Mouse (Mus musculus): ENCODE results near the gene Zfp568. TPM values are rescaled to one million over a fixed set of nuclear protein-coding genes. Genes with fewer than 3 reads are reported as not detected.

Zfp568 gene
- polyA plus RNA-seq, 2 experiments: 23.8 to 26.2 TPM

- H3K9ac ChIP-seq (ENCODE audit: low read depth, low read length, severe bottlenecking): no peak overlapping the region
- no peak for ATAC-seq (ENCODE audit: low FRiP score, low read depth)
Observed at GRCm38 (mm10) chr7:30007601-30008000, 23.8 kb downstream of the Zfp568 start.

GRCm38 (mm10) chr7:30008020-30008690, 24.4 kb downstream of the Zfp568 start:
- Histone ChIP-seq H3K27me3 (ENCODE audit: control insufficient read depth, insufficient read depth, low read length) (no peaks in the 10 kb centered on the region), H3K4me1 (ENCODE audit: control insufficient read depth, insufficient read depth, low read length) (no peaks in the 10 kb centered on the region), H3K27ac (replicated peaks; ENCODE audit: low read depth, low read length) (peak overlapping the region; percentile 61), H3K36me3 (ENCODE audit: control insufficient read depth, insufficient read depth, low read length) (peaks cover 56% of the 10 kb centered on the region), H3K4me3 (replicated peaks; ENCODE audit: low read length) (no peak overlapping the region), H3K9ac (ENCODE audit: low read depth, low read length, severe bottlenecking) (no peak overlapping the region), H3K9me3 (ENCODE audit: control insufficient read depth, low read length) (no peaks in the 10 kb centered on the region), H3K4me2 (replicated peaks; ENCODE audit: low read depth, low read length, severe bottlenecking) (no peak overlapping the region)
- 65% methylated on average over 6 of the region's 6 CpGs for whole genome bisulfite sequencing
- no peak for TF ChIP-seq POLR2A (IDR thresholded peaks at IDR 0.05; ENCODE audit: borderline replicate concordance, extremely low read depth, insufficient read depth, insufficient read length)
- ATAC-seq (ENCODE audit: low FRiP score, low read depth) (peak; percentile 45), DNase-seq (ENCODE audit: low spot score) (peak; percentile 72)

More at GRCm38 (mm10) chr7:30007601-30008000, 23.8 kb downstream of the Zfp568 start:
- Histone ChIP-seq H3K27ac (replicated peaks; ENCODE audit: low read depth, low read length) (peak overlapping the region; percentile 61), H3K4me2 (replicated peaks; ENCODE audit: low read depth, low read length, severe bottlenecking) (no peak overlapping the region), H3K9me3 (ENCODE audit: control insufficient read depth, low read length) (no peaks in the 10 kb centered on the region), H3K27me3 (ENCODE audit: control insufficient read depth, insufficient read depth, low read length) (no peaks in the 10 kb centered on the region), H3K36me3 (ENCODE audit: control insufficient read depth, insufficient read depth, low read length) (peaks cover 60% of the 10 kb centered on the region), H3K4me3 (replicated peaks; ENCODE audit: low read length) (no peak overlapping the region), H3K4me1 (ENCODE audit: control insufficient read depth, insufficient read depth, low read length) (no peaks in the 10 kb centered on the region)
- no peak for DNase-seq (ENCODE audit: low spot score)
- 74% methylated on average over 1 of the region's 1 CpGs for WGBS
- TF ChIP-seq POLR2A (IDR thresholded peaks at IDR 0.05; ENCODE audit: borderline replicate concordance, extremely low read depth, insufficient read depth, insufficient read length): no peak

GRCm38 (mm10) chr7:30009321-30010085, 25.7 kb downstream of the Zfp568 start:
- Histone ChIP-seq H3K4me1 (ENCODE audit: control insufficient read depth, insufficient read depth, low read length) (no peaks in the 10 kb centered on the region), H3K27me3 (ENCODE audit: control insufficient read depth, insufficient read depth, low read length) (no peaks in the 10 kb centered on the region), H3K9ac (ENCODE audit: low read depth, low read length, severe bottlenecking) (no peak overlapping the region), H3K27ac (replicated peaks; ENCODE audit: low read depth, low read length) (peak overlapping the region; percentile 61), H3K36me3 (ENCODE audit: control insufficient read depth, insufficient read depth, low read length) (peaks cover 61% of the 10 kb centered on the region), H3K4me3 (replicated peaks; ENCODE audit: low read length) (no peak overlapping the region), H3K9me3 (ENCODE audit: control insufficient read depth, low read length) (no peaks in the 10 kb centered on the region), H3K4me2 (replicated peaks; ENCODE audit: low read depth, low read length, severe bottlenecking) (no peak overlapping the region)
- peak; percentile 57 for DNase-seq (ENCODE audit: low spot score)
- 79% methylated on average over 21 of the region's 21 CpGs for WGBS
- ATAC-seq (ENCODE audit: low FRiP score, low read depth): peak; percentile 69
- TF ChIP-seq POLR2A (IDR thresholded peaks at IDR 0.05; ENCODE audit: borderline replicate concordance, extremely low read depth, insufficient read depth, insufficient read length): no peak

GRCm38 (mm10) chr7:30010551-30011195, 26.9 kb downstream of the Zfp568 start:
- Histone ChIP-seq H3K4me2 (replicated peaks; ENCODE audit: low read depth, low read length, severe bottlenecking) (no peak overlapping the region), H3K4me1 (ENCODE audit: control insufficient read depth, insufficient read depth, low read length) (no peaks in the 10 kb centered on the region), H3K4me3 (replicated peaks; ENCODE audit: low read length) (no peak overlapping the region), H3K27me3 (ENCODE audit: control insufficient read depth, insufficient read depth, low read length) (no peaks in the 10 kb centered on the region), H3K9ac (ENCODE audit: low read depth, low read length, severe bottlenecking) (no peak overlapping the region), H3K27ac (replicated peaks; ENCODE audit: low read depth, low read length) (peak overlapping the region; percentile 61; the same call in 1 of the 2 replicates), H3K9me3 (ENCODE audit: control insufficient read depth, low read length) (no peaks in the 10 kb centered on the region), H3K36me3 (ENCODE audit: control insufficient read depth, insufficient read depth, low read length) (peaks cover 62% of the 10 kb centered on the region)
- ATAC-seq (ENCODE audit: low FRiP score, low read depth) (no peak), DNase-seq (ENCODE audit: low spot score) (no peak)
- TF ChIP-seq POLR2A (IDR thresholded peaks at IDR 0.05; ENCODE audit: borderline replicate concordance, extremely low read depth, insufficient read depth, insufficient read length): no peak
- WGBS: 68% methylated on average over 10 of the region's 10 CpGs

- Histone ChIP-seq H3K4me1 (ENCODE audit: control insufficient read depth, insufficient read depth, low read length) (no peaks in the 10 kb centered on the region), H3K4me2 (replicated peaks; ENCODE audit: low read depth, low read length, severe bottlenecking) (no peak overlapping the region), H3K9me3 (ENCODE audit: control insufficient read depth, low read length) (no peaks in the 10 kb centered on the region), H3K36me3 (ENCODE audit: control insufficient read depth, insufficient read depth, low read length) (peaks cover 70% of the 10 kb centered on the region), H3K27ac (replicated peaks; ENCODE audit: low read depth, low read length) (no peak overlapping the region), H3K4me3 (replicated peaks; ENCODE audit: low read length) (no peak overlapping the region), H3K9ac (ENCODE audit: low read depth, low read length, severe bottlenecking) (no peak overlapping the region), H3K27me3 (ENCODE audit: control insufficient read depth, insufficient read depth, low read length) (no peaks in the 10 kb centered on the region)
- WGBS: 82% methylated on average over 4 of the region's 4 CpGs
- TF ChIP-seq POLR2A (IDR thresholded peaks at IDR 0.05; ENCODE audit: borderline replicate concordance, extremely low read depth, insufficient read depth, insufficient read length): no peak
- DNase-seq (ENCODE audit: low spot score) (peak; percentile 75), ATAC-seq (ENCODE audit: low FRiP score, low read depth) (no peak)
Observed at GRCm38 (mm10) chr7:30012956-30013363, 29.2 kb downstream of the Zfp568 start.
